Mouse (Mus musculus): ENCODE results near the gene Cbx8. TPM values are rescaled to one million over a fixed set of nuclear protein-coding genes. Genes with fewer than 3 reads are reported as not detected.
A peak's percentile ranks its signal among the peaks of the same experiment; 100 is the strongest.

Cbx8 gene
- polyA plus RNA-seq, 2 experiments from 2014 or later: 4.0 to 6.7 TPM

DNA sequence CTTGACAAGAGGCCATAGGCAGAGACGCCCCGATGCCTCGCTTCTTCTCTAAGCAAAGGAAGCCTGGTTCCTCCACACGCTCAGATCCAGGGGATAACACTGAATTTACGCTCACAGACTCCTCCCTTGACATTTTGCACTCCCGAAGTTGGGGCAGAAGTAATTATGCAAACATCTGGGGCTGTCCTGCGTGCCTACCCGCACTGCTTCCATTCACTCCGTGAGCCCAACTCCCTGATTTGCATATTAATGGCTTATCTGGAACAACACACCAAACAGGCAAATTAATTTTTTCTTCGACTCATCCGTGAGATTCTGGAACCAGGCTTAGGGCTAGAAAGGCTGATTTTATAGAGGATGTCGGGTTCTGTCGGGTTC lies 7.4 kb upstream of the Cbx8 start:
- peak; percentile 21 for ATAC-seq

DNA sequence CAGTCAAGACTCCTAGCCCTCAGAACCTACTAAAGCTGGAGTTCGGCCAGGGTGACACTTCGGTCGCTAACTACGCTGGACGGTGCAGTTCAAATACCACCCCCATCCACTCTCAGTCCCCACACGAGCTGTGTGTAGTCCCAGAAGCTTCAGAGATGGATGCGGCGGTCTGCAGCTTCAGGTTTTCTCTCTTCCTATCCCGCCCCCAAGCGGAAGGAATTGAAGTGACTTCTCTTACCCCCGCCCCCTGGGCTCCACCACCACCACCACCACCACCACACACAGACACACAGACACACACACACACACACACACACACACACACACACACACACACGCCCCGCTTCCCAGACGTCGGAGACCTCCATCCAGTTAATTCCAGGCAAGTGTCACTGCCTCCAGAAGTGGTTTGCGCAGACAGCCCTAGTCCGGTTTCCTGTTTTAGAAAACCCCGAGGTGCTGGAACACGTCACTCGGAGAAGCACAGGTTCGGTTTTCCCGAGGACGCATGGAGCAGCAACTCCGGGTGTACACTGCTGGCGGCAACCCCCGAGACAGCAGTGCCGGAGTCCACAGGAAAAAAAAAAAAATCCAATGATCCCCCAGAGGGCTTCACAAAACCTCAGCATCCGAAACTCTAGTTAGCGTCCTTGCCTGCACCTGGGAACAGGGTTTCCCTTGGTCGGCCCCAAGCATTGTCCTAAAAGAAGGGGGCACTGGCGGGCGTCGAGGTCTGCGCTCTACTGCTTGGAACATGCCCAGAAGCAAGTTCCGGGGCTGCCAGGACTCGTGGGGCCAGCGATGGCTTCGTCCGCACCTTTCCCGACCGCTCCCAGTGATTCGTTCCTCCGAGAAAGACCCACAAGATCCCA lies 6.7 kb upstream of the Cbx8 start:
- ATAC-seq: no peak

DNA sequence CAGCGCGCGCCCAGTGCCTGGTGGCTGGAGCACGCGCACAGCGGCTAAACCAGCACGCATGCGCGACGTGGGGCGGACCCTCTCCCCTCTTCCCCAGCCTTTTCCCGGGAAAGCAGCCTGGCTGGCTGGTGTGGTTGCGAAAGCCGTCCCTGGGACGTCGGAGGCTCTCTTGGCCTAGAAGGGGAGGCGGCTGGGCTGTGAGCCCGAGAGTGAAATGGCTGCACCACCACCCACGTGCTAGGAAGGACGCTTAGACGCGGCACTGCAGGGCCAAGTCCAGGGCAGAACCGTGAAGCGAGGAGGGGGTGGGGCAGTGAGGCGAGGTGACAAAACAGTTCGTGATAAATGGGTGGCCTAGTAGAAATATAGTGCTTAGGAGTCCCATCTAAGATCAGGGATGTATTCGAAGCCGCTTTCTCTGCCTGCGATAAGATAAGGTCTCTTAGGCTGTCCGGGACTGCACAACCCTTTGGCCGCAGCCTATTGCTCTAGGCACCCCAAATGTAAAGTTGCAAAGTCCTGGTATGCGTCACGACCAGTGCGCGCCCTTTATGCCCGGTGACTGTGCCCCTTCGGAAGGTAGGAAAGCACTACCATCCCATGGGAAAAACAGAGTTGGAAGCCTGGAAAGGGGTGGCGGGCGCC lies 6.0 kb upstream of the Cbx8 start:
- ATAC-seq: no peak

DNA sequence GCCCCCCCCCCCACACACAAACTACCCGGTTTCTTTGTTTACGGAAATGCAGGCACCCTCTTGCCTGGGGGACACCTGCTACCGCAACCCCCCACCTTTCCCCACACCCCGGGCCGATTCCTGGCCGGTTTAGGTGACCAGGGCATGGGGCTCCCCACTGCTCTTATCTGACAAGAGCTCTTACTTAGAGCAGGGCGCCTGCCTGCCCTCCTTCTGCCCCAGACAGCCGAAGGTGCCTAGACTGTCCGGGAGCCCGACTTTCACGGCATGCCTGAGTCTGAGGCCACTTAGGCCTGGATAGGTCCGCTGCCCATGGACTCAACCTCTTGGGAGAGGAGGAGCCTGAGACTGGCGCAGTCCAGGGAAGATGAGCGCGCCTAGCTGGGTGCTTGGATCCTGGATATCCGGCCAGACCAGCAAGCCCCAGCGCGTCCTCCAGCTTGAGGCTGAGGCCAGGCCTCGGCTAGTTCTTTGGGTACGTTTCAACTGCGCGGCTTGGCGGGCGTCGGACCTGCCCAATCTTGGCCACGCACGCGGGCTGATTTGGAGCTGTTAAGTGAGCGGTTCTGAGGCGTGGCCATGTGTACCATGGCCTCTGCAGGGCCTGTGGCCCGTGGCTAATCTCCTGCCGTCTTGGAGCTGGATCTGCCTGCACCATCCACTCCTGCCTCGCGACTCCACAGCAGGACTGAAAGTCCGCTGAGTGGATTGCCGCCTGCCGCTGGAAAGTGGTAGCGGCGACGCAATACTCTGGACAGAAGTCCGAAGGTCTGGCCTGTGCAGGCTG lies 4.0 kb upstream of the Cbx8 start:
- ATAC-seq: no peak

DNA sequence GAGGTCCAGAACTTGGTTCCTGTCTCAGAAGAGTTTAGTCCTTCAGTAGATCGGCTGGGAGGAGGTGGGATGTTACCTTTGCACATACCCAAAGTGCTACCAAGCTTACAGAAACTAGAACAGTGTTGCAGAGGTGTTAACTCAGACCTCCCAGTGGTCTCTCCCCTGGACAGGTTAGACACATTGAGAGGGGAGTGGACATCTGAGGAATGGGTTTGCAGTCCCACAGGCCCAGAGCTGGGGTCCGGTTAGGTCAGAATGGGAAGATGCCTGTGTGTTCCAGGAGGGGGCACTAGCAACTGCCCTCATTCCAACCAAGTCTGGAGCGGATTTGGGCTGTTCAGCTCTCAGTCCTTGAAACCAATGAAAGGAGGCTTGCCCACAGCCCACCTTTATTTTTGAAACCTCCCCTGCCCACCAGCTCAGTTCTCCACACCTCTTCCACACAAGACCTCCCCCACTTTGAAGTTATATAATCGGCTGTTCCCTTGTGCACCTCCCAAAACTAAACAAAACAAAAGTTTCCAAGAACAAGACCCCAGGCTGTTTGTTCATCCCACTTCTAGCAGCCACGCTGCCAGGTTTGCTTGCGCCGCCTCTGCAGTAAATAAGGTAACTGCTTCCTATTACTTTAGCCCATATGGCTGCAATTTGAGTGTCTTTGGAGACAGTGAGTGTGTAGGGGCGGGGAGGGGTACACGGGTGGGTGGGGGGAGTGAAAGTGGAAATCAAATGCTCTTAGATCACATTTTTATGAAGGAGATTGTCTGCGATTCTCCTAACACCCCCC lies 3.2 kb upstream of the Cbx8 start:
- no peak for ATAC-seq

DNA sequence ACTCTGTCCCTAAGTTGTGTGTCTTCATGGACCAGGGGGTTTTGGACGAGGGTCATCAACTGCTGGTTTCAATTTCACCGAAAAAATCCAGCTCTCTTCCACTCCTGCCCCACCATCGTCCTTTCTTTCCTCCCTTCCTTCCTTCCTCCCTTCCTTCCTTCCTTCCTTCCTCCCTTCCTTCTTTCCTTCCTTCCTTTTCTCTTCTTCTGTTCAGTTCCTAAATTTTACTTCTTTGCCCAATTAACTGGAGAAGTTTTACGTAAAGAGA lies 2.4 kb upstream of the Cbx8 start:
- no peak for ATAC-seq

DNA sequence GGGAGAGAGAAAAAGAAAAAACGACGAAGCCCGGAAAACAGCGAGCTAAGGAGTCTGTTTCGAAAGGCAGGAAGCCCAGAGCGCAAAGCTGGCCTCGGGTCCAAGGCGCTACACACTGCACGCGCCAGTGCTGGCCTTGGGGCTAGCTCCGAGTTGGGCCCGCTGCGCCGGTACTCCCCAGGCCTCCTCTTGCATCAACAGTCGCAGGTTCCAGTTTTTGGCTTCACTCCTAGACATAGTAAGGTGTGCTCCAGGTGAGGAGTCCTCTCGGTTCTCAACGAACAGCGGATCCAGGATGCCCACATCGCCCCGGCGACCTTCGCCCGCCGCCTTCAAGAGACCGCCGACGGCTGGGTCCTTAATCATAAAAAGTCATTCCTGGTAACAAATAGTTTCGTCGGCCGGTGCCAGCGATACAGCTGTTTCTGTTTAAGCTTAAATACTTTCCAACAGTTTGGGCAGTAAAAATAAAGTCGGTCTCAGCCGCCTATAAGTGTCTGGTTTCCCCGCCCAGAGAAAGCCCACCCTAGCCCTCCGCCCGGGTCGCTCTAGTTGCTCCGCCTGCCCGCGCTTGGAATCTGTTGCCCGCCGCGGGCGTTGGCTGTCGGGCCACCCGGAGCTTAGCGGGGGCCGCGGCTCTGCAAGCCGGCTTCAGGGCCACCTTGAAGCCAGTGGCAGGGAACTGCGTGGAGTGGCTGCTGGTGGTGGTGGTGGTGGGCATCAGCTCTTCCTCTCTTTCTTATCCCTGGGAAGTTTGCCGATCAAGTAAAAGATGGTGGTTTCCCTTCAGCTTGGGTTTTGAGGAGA lies 1.9 kb upstream of the Cbx8 start:
- ATAC-seq: no peak

DNA sequence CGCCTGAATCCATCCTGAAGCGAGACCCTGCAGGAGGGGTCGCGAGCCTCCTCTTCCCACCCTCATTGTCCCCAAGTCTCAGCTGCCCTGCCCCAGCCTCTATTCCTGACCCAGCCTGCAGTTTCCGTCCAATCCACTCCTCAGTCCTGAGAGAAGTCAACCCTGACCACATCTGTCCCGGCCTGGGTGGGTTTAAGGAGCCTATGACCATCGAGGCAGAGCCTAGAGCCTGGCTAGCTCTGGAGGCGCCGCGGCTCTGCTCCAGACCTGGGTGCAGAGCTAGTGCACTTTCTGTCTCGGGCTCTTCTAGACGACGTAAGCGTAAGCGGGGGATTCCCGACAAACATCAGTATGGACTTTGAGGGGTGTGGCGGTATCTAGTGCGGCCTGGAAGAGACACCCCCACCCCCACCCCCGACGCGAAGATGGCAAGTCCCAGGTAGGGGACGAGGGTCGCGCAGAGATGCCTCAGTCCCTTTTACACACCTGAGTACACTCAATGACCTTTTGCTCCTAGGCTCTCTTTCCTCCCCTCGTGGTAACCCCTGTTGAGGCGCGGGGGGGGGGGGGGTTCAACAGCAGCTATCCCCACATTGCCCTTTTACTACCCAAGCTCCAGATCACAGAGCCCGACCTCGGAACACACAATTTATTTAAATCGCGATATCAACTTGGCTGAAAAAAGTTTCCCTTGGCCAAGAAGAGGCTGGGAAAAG lies 1.1 kb upstream of the Cbx8 start:
- ATAC-seq: no peak

DNA sequence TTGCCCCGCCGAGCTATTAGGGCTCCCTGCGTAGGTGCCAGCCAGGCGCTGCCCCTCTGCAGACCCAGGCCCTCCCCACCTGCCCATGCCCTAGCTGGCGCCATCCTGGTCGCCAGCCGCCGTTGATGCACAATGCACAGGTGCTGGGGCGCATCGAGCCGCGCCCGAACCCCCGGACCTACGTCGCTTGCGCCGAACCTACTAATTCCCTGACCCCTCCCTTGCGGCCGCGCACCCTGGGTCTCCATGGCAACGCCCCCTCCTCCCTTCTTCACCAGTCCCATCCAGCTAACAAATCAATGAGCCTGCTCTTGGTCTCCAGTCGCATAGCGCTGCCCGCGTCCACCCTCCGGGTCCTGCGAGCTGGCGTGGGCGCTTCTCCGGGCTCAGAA lies 552 bp upstream of the Cbx8 start:
- peak; percentile 25 for ATAC-seq

DNA sequence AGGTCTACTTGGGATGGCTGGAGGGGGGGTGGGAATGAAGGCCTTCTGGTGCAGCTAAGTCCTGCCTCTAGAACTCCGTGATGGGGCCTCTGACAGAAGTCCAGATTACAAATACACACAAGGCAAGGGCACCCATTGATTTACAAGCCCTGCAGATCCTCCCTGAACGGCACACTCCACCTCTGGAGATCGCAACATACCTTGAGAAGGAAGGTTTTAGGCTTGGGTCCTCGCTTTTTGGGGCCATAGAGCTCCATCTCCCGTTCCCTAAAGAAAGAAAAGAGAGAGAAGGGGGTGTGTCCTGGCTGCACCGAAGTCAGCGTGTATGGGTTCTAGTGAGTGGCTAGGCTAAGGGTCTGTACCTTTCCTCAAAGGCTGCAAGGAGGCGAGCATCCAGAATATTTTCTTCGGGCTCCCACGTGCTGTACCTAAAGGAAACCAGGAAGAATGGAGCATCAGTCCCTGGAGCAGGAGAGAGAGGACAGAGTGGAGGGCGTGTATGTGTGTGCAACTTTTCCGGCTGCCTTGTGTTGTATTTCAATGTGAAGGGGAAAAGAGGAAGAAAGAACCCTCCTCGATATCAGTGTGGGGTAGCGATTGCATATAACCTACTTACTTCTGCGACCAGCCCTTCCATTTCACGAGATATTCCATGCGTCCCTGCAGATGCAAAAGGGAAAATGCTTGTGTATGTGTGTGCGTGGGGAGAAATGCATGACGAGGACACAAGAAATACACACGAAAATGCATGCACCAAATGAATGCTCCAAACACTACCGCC lies 847 bp downstream of the Cbx8 start:
- ATAC-seq: no peak

DNA sequence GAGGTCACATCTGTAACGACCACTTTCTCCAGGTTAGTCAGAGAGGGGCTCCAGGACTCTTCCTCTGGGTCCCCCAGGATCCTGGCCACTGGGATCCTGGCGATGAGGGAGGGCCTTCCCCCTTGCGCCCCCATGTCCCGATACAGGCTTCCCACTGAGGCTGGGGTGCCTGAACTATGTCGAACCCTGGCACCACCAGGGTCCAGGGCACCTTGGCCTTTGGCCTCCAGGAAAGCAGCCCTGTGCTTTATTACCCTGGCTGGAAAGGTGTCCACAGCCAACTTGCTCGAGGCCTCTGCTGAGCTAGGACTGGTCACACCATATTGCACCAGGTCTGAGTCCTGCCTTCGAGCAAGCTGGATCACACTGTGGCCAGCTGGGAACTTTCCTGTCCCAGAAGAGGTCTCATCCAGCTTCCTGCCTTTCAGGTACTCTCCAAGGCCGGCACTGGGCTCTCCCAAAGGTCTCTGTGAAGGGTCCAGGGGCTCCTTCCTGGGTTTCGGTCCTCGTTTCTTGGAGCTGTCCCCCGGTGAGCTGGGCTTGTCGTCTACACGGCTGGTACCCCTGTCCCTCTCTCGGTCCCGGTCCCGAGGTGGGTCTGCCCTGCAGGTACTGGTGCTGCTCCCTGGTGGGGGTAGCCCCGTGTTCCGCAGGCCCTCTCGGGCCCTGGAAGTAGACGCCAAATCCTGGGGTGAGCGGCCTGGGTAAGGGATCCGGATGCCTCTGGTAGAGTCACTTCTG lies 1.9 kb downstream of the Cbx8 start:
- ATAC-seq: no peak

DNA sequence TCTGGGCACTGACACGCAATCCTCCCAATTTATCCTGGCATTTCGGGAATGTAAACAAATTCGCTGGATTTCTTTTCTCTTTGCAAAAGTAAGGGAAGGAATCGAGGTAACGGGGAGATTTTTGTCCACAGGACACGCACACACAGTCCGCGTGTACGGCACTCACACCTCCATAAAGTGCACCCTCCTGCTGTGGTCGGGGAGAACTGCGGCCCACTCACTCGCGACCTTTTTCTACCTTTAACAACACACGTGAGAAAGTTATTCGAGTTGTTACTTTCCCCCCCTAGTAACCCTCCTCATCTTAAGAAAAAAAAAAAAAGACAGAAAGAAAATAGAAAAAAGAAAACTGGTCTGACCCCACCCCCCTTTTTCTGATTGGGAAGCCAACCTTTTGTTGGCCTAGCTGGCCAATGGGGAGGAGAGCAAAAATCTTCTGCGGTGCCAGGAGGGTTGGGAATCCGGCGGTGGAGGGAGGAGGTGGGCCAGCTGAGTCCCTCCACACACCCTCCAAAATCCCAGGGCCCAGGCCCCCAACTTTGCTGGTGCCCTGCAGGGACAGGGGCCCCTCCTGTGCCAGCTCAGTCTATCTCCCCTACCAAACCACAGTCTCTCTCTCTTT lies 2.9 kb downstream of the Cbx8 start:
- ATAC-seq: no peak

DNA sequence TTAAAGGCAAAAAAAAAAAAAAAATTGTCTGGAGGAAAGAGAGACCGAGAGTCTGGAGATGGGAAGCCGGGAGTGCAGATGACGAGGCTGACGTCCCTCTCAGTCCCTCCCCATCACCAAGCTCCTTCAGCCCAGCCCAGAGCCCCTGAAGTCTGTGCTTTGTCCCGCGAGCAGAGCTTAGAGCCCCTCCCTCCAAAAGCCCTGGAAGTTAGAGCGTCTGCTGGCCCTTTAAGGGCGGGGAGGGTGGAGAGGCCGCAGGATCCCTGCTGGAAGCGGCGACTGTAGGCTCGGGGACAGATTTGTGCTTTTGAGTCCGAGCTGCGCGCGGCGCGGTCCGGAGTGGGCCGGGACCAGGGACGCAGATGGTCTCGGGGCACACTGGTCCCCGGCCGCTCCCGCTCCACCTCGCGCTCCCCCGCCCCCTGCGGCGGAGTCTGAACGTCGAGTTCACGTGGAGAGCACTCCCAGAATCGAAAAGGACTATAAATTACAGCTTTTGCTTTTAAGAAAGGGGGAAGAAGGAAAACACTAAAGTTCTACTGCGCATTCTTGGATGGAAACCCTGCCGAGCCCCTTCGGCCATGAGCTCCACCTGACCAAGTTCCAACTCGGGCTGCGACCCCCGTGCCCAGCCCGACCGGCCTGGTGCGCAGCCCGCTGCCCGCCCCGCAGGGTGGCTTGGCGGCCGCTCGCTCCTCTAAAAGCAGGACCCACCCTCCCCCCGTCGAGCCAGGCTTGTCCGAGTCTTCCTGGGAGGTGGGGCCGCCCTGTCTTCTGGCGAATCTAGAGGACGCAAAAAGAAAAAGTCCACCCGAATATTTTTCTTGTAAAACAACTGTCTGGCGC lies 3.6 kb downstream of the Cbx8 start:
- ATAC-seq: no peak

DNA sequence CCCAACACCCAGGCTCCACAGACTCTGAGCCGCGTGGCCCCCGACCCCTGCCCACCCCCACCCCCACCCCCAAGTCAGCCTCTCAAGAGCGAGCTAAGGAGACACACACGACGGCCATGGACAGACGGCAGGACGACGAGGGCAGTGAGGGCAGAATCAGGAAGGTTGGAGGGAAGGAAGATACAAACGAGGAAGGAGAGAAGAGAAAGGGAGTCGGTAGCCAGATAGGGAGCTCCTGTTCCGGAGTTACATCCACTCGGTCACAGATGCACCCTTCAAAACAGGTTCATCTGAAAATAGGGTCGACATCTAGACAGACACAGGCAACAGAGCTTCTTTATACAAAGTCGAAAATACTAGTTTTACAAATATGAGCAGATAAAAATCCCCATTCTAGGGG lies 4.3 kb downstream of the Cbx8 start:
- ATAC-seq: no peak

DNA sequence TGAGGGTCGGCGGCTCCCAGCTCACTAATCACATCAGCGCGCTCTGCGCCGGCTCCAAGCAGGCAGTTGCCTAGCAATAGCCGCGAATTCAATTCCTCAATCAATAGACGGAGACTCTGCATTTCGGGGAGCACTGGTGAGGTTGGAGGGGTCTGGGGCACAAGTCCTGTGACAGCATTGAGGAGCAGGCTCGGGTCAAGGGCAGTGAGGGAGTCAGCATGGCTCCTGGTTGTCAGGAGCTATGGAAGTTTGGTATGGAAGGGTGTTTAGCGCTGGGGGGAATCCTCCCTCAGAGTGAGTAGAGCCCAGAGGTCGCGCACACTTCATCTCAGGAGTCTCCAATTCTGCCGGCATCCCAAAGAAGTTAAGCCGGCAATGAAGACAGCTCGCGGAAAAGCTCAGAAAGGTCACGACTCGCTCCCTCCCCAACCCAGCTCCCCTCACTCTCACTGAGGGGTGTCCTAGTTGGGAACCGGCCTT lies 5.0 kb downstream of the Cbx8 start:
- ATAC-seq: no peak

DNA sequence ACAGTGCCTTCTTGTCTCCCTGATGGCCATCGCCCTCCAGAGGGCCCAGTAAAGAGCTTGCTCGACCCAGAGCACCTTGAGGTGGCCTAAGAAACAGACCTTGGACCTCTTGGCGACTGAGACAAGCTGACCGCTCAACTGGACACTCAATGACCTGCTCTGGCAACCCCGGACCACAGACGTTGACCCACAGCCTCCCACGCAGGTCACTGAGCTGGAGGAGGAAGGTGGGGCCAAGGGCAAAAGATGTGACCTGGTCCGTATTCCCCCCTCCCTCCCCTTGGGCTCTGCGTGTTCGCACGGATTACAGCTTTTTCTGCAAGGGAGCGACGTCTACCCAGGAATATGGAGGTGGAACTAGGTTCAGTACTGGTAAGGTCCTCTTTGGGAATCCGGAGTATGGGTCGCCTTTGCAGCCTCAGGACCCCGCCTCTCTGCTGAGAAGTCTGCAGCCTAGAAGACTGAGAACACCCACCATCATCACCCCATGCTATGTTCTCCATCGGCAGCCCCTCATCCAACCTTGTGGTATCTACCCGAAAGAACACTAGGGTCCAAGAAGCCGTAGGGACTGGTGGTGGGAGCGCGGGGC lies 5.6 kb downstream of the Cbx8 start:
- ATAC-seq: no peak

DNA sequence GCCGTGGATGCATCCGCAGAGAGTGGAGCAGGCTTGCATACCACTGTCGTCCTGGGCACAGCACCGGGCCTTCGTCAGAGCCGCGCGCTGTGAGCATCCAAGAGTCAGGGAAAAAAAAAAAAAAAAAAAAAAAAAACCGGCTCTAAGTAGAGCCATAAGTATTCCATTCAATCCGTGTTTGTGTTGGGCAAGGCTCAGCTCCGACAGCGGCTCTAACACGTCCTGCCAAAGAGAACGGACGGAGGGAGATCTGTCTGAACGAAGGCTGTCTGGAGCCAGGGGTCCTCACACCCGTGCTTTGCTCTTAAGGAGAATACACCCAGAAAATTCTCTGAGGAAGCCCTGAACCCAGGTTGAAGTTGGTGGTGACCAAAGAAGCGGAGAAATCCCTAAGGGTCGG lies 6.1 kb downstream of the Cbx8 start:
- ATAC-seq: peak; percentile 7
